Mouse (Mus musculus): ENCODE results near the gene Bsn. TPM values are rescaled to one million over a fixed set of nuclear protein-coding genes. Genes with fewer than 3 reads are reported as not detected.

Gene Bsn
- total and polyA plus RNA-seq, 3 experiments, result 2.8 to 7.9 (median 5.0) TPM

DNA sequence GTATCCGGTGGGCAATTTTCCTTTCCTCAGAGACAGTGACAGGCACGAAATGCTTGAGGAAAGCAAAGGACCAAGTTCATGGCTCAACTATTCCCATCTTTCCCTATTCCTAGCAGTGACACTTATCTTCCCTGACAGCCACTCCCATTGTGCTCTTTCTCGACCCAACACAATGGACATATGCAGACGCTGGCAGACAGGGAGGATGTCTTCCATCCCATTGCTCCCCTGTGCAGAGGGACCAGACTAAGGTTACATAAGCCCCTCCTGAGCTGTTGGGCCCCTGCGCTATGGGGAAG, 747 bp downstream of the Bsn start:
- Histone ChIP-seq H3K4me1 (ENCODE audit: insufficient read depth, low read depth, low read length) (no peaks in the 10 kb centered on the region), H3K9me3 (replicated peaks) (no peaks in the 10 kb centered on the region), H3K4me3 (ENCODE audit: low read depth, low read length) (no peak overlapping the region), H3K27me3 (ENCODE audit: insufficient read depth, low read length) (peaks cover 59% of the 10 kb centered on the region), H3K36me3 (replicated peaks) (no peaks in the 10 kb centered on the region)
- DNase-seq (ENCODE audit: low spot score), result no peak
- no peak for TF ChIP-seq GATA2 (IDR thresholded peaks at IDR 0.05; ENCODE audit: borderline replicate concordance, low read depth, low read length)
- no peak for TF ChIP-seq TAL1 (conservative IDR thresholded peaks at IDR 0.05; ENCODE audit: low read depth, low read length)
- no peak for TF ChIP-seq GATA1 (IDR thresholded peaks at IDR 0.05; ENCODE audit: borderline replicate concordance, low read length)
- no peak for TF ChIP-seq POLR2AphosphoS5 (IDR thresholded peaks at IDR 0.05; ENCODE audit: insufficient replicate concordance, low read depth, low read length)
- TF ChIP-seq CTCF (IDR thresholded peaks at IDR 0.05; ENCODE audit: low read depth, low read length), result no peak
- ATAC-seq (ENCODE audit: extremely low read depth, insufficient number of reproducible peaks, low FRiP score, poor library complexity, severe bottlenecking), result no peak

DNA sequence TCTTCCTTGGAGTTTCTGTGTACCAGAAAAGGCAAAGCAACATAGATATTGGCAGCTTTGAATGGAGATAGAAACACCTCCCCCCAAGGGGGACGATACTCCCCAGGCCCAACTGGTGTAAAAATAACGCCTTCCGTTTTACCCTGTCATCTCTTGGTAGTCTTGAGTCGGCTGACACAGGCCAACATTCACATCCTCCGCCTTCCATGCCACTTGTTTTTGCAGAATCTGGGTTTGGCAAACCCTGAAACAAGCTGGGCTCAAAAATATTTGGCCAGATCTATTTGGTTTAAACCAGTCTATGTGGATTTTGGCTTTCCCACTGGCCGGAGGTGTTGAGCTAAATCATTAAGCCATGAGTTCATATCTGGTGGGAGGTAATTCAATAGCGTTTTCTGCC, 1.2 kb downstream of the Bsn start:
- H3K9me3 ChIP-seq (replicated peaks), result no peaks in the 10 kb centered on the region
- ATAC-seq (ENCODE audit: extremely low read depth, insufficient number of reproducible peaks, low FRiP score, poor library complexity, severe bottlenecking), result no peak
- H3K36me3 ChIP-seq (replicated peaks), result no peaks in the 10 kb centered on the region
- peaks cover 58% of the 10 kb centered on the region for H3K27me3 ChIP-seq (ENCODE audit: insufficient read depth, low read length)
- no peak overlapping the region for H3K4me3 ChIP-seq (ENCODE audit: low read depth, low read length)
- no peak for DNase-seq (ENCODE audit: low spot score)
- H3K4me1 ChIP-seq (ENCODE audit: insufficient read depth, low read depth, low read length), result no peaks in the 10 kb centered on the region
- TF ChIP-seq TAL1 (conservative IDR thresholded peaks at IDR 0.05; ENCODE audit: low read depth, low read length) (no peak), GATA1 (IDR thresholded peaks at IDR 0.05; ENCODE audit: borderline replicate concordance, low read length) (no peak)

DNA sequence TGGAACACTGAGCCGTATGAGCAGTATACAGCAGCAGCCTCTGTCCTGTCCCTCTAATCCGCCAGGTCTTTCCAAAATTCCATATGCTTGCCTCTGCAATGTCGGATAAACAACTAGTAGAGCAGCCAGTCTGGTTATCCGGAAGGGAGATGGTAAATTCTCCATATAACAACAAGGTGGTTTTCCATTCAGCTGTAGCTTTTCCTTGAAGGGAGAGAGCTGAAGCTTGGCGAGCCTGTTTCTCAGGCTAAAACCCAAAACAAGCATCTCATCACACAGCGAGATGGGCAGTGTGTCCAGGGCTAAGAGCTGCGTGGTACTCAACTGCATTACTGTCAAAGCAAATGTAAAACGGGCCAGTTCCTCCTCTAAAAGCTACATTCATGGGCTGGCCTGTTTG, 1.7 kb downstream of the Bsn start:
- H3K4me1 ChIP-seq (ENCODE audit: insufficient read depth, low read depth, low read length), result no peaks in the 10 kb centered on the region
- no peaks in the 10 kb centered on the region for H3K9me3 ChIP-seq (replicated peaks)
- H3K36me3 ChIP-seq (replicated peaks), result no peaks in the 10 kb centered on the region
- TF ChIP-seq CTCF (IDR thresholded peaks at IDR 0.05; ENCODE audit: low read depth, low read length), result no peak
- no peak for TF ChIP-seq GATA2 (IDR thresholded peaks at IDR 0.05; ENCODE audit: borderline replicate concordance, low read depth, low read length)
- no peak for TF ChIP-seq POLR2AphosphoS5 (IDR thresholded peaks at IDR 0.05; ENCODE audit: insufficient replicate concordance, low read depth, low read length)
- no peak for TF ChIP-seq TAL1 (conservative IDR thresholded peaks at IDR 0.05; ENCODE audit: low read depth, low read length)
- TF ChIP-seq GATA1 (IDR thresholded peaks at IDR 0.05; ENCODE audit: borderline replicate concordance, low read length), result no peak
- H3K4me3 ChIP-seq (ENCODE audit: low read depth, low read length), result no peak overlapping the region
- DNase-seq (ENCODE audit: low spot score) (no peak), ATAC-seq (ENCODE audit: extremely low read depth, insufficient number of reproducible peaks, low FRiP score, poor library complexity, severe bottlenecking) (no peak)
- peaks cover 58% of the 10 kb centered on the region for H3K27me3 ChIP-seq (ENCODE audit: insufficient read depth, low read length)

DNA sequence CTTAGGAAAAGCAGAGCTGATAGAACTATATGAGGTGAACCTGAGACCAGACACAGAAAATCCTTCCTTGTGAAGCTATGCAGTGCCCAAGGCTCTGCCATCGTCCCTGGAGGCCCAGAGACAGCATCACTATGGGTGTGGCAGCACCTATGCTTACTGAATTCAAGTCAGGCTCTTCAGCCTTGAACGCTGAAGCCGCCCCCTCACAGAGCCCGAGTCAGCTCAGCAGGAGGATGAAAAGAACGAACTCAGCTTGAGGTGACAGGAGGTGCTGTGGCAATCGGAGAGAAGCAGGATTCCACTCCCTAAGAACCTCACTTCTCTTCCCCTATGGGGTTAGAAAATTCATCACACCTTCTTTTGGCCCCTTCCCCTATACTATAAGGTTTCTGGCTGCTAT, 2.6 kb downstream of the Bsn start:
- Histone ChIP-seq H3K9me3 (replicated peaks) (no peaks in the 10 kb centered on the region), H3K36me3 (replicated peaks) (no peaks in the 10 kb centered on the region), H3K4me1 (ENCODE audit: insufficient read depth, low read depth, low read length) (no peaks in the 10 kb centered on the region), H3K27me3 (ENCODE audit: insufficient read depth, low read length) (peaks cover 57% of the 10 kb centered on the region), H3K4me3 (ENCODE audit: low read depth, low read length) (no peak overlapping the region)
- ATAC-seq (ENCODE audit: extremely low read depth, insufficient number of reproducible peaks, low FRiP score, poor library complexity, severe bottlenecking), result no peak
- DNase-seq (ENCODE audit: low spot score), result no peak
- no peak for TF ChIP-seq CTCF (IDR thresholded peaks at IDR 0.05; ENCODE audit: low read depth, low read length)
- no peak for TF ChIP-seq TAL1 (conservative IDR thresholded peaks at IDR 0.05; ENCODE audit: low read depth, low read length)
- TF ChIP-seq GATA1 (IDR thresholded peaks at IDR 0.05; ENCODE audit: borderline replicate concordance, low read length), result no peak
- no peak for TF ChIP-seq GATA2 (IDR thresholded peaks at IDR 0.05; ENCODE audit: borderline replicate concordance, low read depth, low read length)
- no peak for TF ChIP-seq POLR2AphosphoS5 (IDR thresholded peaks at IDR 0.05; ENCODE audit: insufficient replicate concordance, low read depth, low read length)

DNA sequence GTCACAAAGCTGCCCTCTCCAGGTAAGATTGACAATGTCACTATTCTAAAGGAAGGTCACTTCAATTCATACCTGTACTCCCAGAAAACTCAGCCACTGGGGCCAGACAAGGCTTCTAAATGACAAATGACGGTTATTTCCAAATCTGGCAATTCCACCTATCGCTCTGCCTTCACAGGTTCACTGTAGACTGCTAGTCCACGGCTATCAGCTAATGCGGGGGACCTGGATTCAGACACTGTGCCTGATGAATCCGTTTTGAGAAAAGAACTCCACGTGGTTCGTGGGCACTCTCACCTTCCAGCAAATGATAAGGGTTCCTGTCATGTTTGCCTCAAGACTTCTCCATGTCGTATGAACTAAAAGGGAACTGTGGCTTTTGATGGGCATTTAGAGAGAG, 4.4 kb downstream of the Bsn start:
- TF ChIP-seq GATA1 (IDR thresholded peaks at IDR 0.05; ENCODE audit: borderline replicate concordance, low read length), result no peak
- TF ChIP-seq GATA2 (IDR thresholded peaks at IDR 0.05; ENCODE audit: borderline replicate concordance, low read depth, low read length), result no peak
- TF ChIP-seq TAL1 (conservative IDR thresholded peaks at IDR 0.05; ENCODE audit: low read depth, low read length), result no peak
- TF ChIP-seq POLR2AphosphoS5 (IDR thresholded peaks at IDR 0.05; ENCODE audit: insufficient replicate concordance, low read depth, low read length), result no peak
- TF ChIP-seq CTCF (IDR thresholded peaks at IDR 0.05; ENCODE audit: low read depth, low read length), result no peak
- no peak for ATAC-seq (ENCODE audit: extremely low read depth, insufficient number of reproducible peaks, low FRiP score, poor library complexity, severe bottlenecking)
- Histone ChIP-seq H3K36me3 (replicated peaks) (no peaks in the 10 kb centered on the region), H3K9me3 (replicated peaks) (no peaks in the 10 kb centered on the region), H3K4me3 (ENCODE audit: low read depth, low read length) (no peak overlapping the region), H3K4me1 (ENCODE audit: insufficient read depth, low read depth, low read length) (no peaks in the 10 kb centered on the region), H3K27me3 (ENCODE audit: insufficient read depth, low read length) (peaks cover 49% of the 10 kb centered on the region)
- no peak for DNase-seq (ENCODE audit: low spot score)

DNA sequence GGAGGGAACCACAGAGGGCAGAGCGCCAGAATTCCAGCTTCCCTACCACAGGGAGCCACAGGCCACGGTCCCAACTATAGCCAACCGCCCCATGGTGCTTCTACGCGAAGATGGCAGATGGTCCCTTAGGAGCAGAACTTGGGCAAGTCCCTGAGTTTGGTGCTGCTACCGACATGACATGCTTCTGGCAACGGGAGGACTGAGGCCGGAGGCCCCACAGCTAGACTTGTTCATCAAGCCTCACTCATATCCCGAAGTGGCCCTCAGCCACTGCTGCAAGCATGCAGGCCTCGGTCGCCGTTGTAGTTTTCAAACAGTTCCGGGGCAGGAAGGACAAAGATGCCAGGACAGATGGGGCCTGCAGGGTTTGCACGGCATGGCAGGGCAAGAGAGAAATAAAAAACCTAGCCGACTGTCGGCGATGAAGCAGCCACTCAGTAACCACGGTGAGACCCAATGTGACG, 6.6 kb downstream of the Bsn start:
- Histone ChIP-seq H3K27me3 (ENCODE audit: insufficient read depth, low read length) (peaks cover 60% of the 10 kb centered on the region), H3K4me3 (ENCODE audit: low read depth, low read length) (no peak overlapping the region), H3K4me1 (ENCODE audit: insufficient read depth, low read depth, low read length) (no peaks in the 10 kb centered on the region), H3K9me3 (replicated peaks) (no peaks in the 10 kb centered on the region), H3K36me3 (replicated peaks) (no peaks in the 10 kb centered on the region)
- DNase-seq (ENCODE audit: low spot score), result no peak
- no peak for TF ChIP-seq CTCF (IDR thresholded peaks at IDR 0.05; ENCODE audit: low read depth, low read length)
- no peak for TF ChIP-seq GATA2 (IDR thresholded peaks at IDR 0.05; ENCODE audit: borderline replicate concordance, low read depth, low read length)
- TF ChIP-seq GATA1 (IDR thresholded peaks at IDR 0.05; ENCODE audit: borderline replicate concordance, low read length), result no peak
- no peak for TF ChIP-seq POLR2AphosphoS5 (IDR thresholded peaks at IDR 0.05; ENCODE audit: insufficient replicate concordance, low read depth, low read length)
- no peak for TF ChIP-seq TAL1 (conservative IDR thresholded peaks at IDR 0.05; ENCODE audit: low read depth, low read length)
- ATAC-seq (ENCODE audit: extremely low read depth, insufficient number of reproducible peaks, low FRiP score, poor library complexity, severe bottlenecking), result no peak
